Mouse (Mus musculus) large intestine, adult 2 months (tissue): Measurements from ENCODE around the gene Rel. TPM values are rescaled to one million over a fixed set of nuclear protein-coding genes. Genes with fewer than 3 reads are reported as not detected.

ENCODE experiments used
- DNase-seq: peaks from one replicate; pipeline ENCODE4 v3.0.0-alpha.2; 2012; ENCODE audit warnings: low read depth, low spot score
- WGBS: fragments of 180-500 bp; shearing (Covaris S2); methylation state at CpG from one replicate; pipeline ENCODE4 v1.1.7; 2018; 5-methylcytosine and 5-hydroxymethylcytosine counted together
- polyA plus RNA-seq: library from polyadenylated mRNA; depleted of rRNA; stranded (reverse); fragments of >200 nt; gene quantifications from 2 replicates; pipeline ENCODE4 v1.2.3, GENCODE M21; 2012

Rel gene
- polyA plus RNA-seq, 1 experiment: 1.4 TPM

- WGBS: 91% methylated on average over 1 of the region's 1 CpGs
- no peak for DNase-seq
Observed at GRCm38 (mm10) chr11:23753136-23753710, 17.5 kb downstream of the Rel start.

GRCm38 (mm10) chr11:23746102-23746501 lies 24.7 kb downstream of the Rel start:
- 70% methylated on average over 4 of the region's 4 CpGs for WGBS
- DNase-seq: no peak

- DNase-seq: no peak
- WGBS: 95% methylated on average over 3 of the region's 3 CpGs
Observed at GRCm38 (mm10) chr11:23744352-23744751, 26.4 kb downstream of the Rel start.

GRCm38 (mm10) chr11:23741386-23741785 lies 29.4 kb downstream of the Rel start:
- 93% methylated on average over 7 of the region's 7 CpGs for WGBS
- DNase-seq: no peak

GRCm38 (mm10) chr11:23740895-23741294 lies 29.9 kb downstream of the Rel start:
- DNase-seq: no peak
- whole genome bisulfite sequencing: 82% methylated on average over 4 of the region's 4 CpGs

GRCm38 (mm10) chr11:23735820-23736470 lies 34.8 kb downstream of the Rel start:
- DNase-seq: no peak

- 92% methylated on average over 6 of the region's 6 CpGs for WGBS
- DNase-seq: no peak
Observed at GRCm38 (mm10) chr11:23734749-23735286, 36.0 kb downstream of the Rel start.

GRCm38 (mm10) chr11:23732840-23733239 lies 37.9 kb downstream of the Rel start:
- WGBS: 73% methylated on average over 1 of the region's 1 CpGs
- DNase-seq: no peak

- 41% methylated on average over 4 of the region's 4 CpGs for WGBS
- no peak for DNase-seq
Observed at GRCm38 (mm10) chr11:23730120-23730519, 40.6 kb downstream of the Rel start.

GRCm38 (mm10) chr11:23728186-23728585 lies 42.6 kb downstream of the Rel start:
- no peak for DNase-seq
- 86% methylated on average over 2 of the region's 2 CpGs for WGBS

GRCm38 (mm10) chr11:23726441-23726840 lies 44.3 kb downstream of the Rel start:
- DNase-seq: no peak

GRCm38 (mm10) chr11:23725850-23726249 lies 44.9 kb downstream of the Rel start:
- WGBS: 91% methylated on average over 2 of the region's 2 CpGs
- no peak for DNase-seq

More at GRCm38 (mm10) chr11:23726441-23726840, 44.3 kb downstream of the Rel start:
- 87% methylated on average over 2 of the region's 2 CpGs for WGBS

- 48% methylated on average over 2 of the region's 2 CpGs for WGBS
- no peak for DNase-seq
Observed at GRCm38 (mm10) chr11:23722326-23722725, 48.4 kb downstream of the Rel start.

- no peak for DNase-seq
- 69% methylated on average over 3 of the region's 3 CpGs for WGBS
Observed at GRCm38 (mm10) chr11:23719825-23720224, 50.9 kb downstream of the Rel start.

GRCm38 (mm10) chr11:23718856-23719255 lies 51.9 kb downstream of the Rel start:
- 91% methylated on average over 2 of the region's 2 CpGs for WGBS
- no peak for DNase-seq

- DNase-seq: no peak
- 82% methylated on average over 3 of the region's 3 CpGs for WGBS
Observed at GRCm38 (mm10) chr11:23712299-23712698, 58.5 kb downstream of the Rel start.

- DNase-seq: no peak
- WGBS: 85% methylated on average over 7 of the region's 7 CpGs
Observed at GRCm38 (mm10) chr11:23704604-23705294, 66.0 kb downstream of the Rel start.

GRCm38 (mm10) chr11:23701831-23702230 lies 68.9 kb downstream of the Rel start:
- 69% methylated on average over 3 of the region's 3 CpGs for WGBS
- DNase-seq: no peak

- no peak for DNase-seq
- 25% methylated on average over 3 of the region's 3 CpGs for WGBS
Observed at GRCm38 (mm10) chr11:23699414-23700095, 71.2 kb downstream of the Rel start.

- DNase-seq: no peak
- WGBS: 77% methylated on average over 2 of the region's 2 CpGs
Observed at GRCm38 (mm10) chr11:23698526-23698925, 72.2 kb downstream of the Rel start.
